Mouse (Mus musculus) heart, postnatal 0 days (tissue): ENCODE measurements at regions not wholly inside any gene's neighbourhood (a gene's known extent, or its start where the extent isn't known, plus 50 kb on each side); places are given as distances from the start of the nearest gene placed in this dataset.

Source experiments
- CTCF ChIP-seq: IDR thresholded peaks from 2 replicates; pipeline ENCODE4 v1.5.1; 2016; ENCODE audit warnings: antibody characterized with exemption, control low read depth, low read depth
- EP300 ChIP-seq: IDR thresholded peaks from 2 replicates; pipeline ENCODE4 v1.6.1; 2016; ENCODE audit warnings: antibody characterized with exemption, low read depth

- TF ChIP-seq CTCF (no peak), EP300 (no peak)
These were observed 141.9 kb downstream of the Arrdc4 start for GRCm38 (mm10) chr7:68607170-68607569.
